Mouse (Mus musculus) adrenal gland, postnatal 14 days (tissue): ENCODE data around the gene Rfx7. TPM values are rescaled to one million over a fixed set of nuclear protein-coding genes. Genes with fewer than 3 reads are reported as not detected.

Experiments
- DNase-seq: peaks from one replicate; pipeline ENCODE4 v3.0.0; 2021; ENCODE audit warnings: mixed read lengths
- long read RNA-seq, 2 experiments: library from polyadenylated mRNA; stranded (forward); transcript quantifications; one replicate each; pipeline ENCODE4 v2.0.0; 2021
- total RNA-seq: library from RNA; stranded (reverse); gene quantifications from 2 replicates; pipeline ENCODE4 v1.2.3, GENCODE M21; 2021

Gene Rfx7
- 22.4 and 26.7 TPM in 2 replicates for total RNA-seq
- long read RNA-seq, experiment 1, partial matches to known transcripts = 0 of 7 reads
- long read RNA-seq, experiment 1, other reads (novel, unspliced or antisense) = 6 of 7 reads
- long read RNA-seq, experiment 2, partial matches to known transcripts = 0 of 7 reads
- long read RNA-seq, experiment 2, other reads (novel, unspliced or antisense) = 3 of 7 reads

GRCm38 (mm10) chr9:72531996-72532380, at the start of gene Rfx7:
Gene Rfx7, plus strand, starts transcription at chr9:72532240.
- peak; percentile 90 for DNase-seq

- no peak for DNase-seq
Measured at GRCm38 (mm10) chr9:72488523-72488922, 43.5 kb upstream of the Rfx7 start.

- no peak for DNase-seq
Measured at GRCm38 (mm10) chr9:72489131-72489530, 42.9 kb upstream of the Rfx7 start.

- peak; percentile 97 for DNase-seq
Measured at GRCm38 (mm10) chr9:72491559-72492193, 40.4 kb upstream of the Rfx7 start.

GRCm38 (mm10) chr9:72492194-72492565, 39.9 kb upstream of the Rfx7 start, which contains the start of gene Tex9:
Gene Tex9, minus strand, starts transcription at chr9:72492212.
- DNase-seq = no peak

- no peak for DNase-seq
Measured at GRCm38 (mm10) chr9:72493465-72493864, 38.6 kb upstream of the Rfx7 start.

GRCm38 (mm10) chr9:72493984-72494685, 37.9 kb upstream of the Rfx7 start:
- no peak for DNase-seq

GRCm38 (mm10) chr9:72496691-72497090, 35.3 kb upstream of the Rfx7 start:
- no peak for DNase-seq

GRCm38 (mm10) chr9:72497171-72497570, 34.9 kb upstream of the Rfx7 start:
- no peak for DNase-seq

- no peak for DNase-seq
Measured at GRCm38 (mm10) chr9:72512229-72512981, 19.6 kb upstream of the Rfx7 start.

GRCm38 (mm10) chr9:72515366-72515765, 16.7 kb upstream of the Rfx7 start:
- DNase-seq = no peak

- peak; percentile 29 for DNase-seq
Measured at GRCm38 (mm10) chr9:72519246-72519645, 12.8 kb upstream of the Rfx7 start.

- no peak for DNase-seq
Measured at GRCm38 (mm10) chr9:72520849-72521248, 11.2 kb upstream of the Rfx7 start.

GRCm38 (mm10) chr9:72526091-72526490, 5.9 kb upstream of the Rfx7 start:
- DNase-seq = no peak

- peak; percentile 93 for DNase-seq
Measured at GRCm38 (mm10) chr9:72530237-72530636, 1.8 kb upstream of the Rfx7 start.

GRCm38 (mm10) chr9:72530824-72531223, 1.2 kb upstream of the Rfx7 start:
- DNase-seq = no peak

- peak; percentile 87 for DNase-seq
Measured at GRCm38 (mm10) chr9:72531291-72531995, 597 bp upstream of the Rfx7 start.

- peak; percentile 72 for DNase-seq
Measured at GRCm38 (mm10) chr9:72532381-72533088, 495 bp downstream of the Rfx7 start.

GRCm38 (mm10) chr9:72533089-72533415, 1.0 kb downstream of the Rfx7 start:
- no peak for DNase-seq

- no peak for DNase-seq
Measured at GRCm38 (mm10) chr9:72534985-72535384, 2.9 kb downstream of the Rfx7 start.

- DNase-seq = no peak
Measured at GRCm38 (mm10) chr9:72535394-72535793, 3.4 kb downstream of the Rfx7 start.

GRCm38 (mm10) chr9:72537086-72537485, 5.0 kb downstream of the Rfx7 start:
- no peak for DNase-seq
